Mouse (Mus musculus): ENCODE data around the gene Tagap. TPM values are rescaled to one million over a fixed set of nuclear protein-coding genes. Genes with fewer than 3 reads are reported as not detected.

The Tagap gene
- polyA plus RNA-seq (2012; rRNA removed): 0.40 and 1.8 TPM in 2 replicates

- no peaks in the 10 kb centered on the region for H3K36me3 ChIP-seq (ENCODE audit: control insufficient read depth, insufficient read depth, low read length)
- peaks cover 6% of the 10 kb centered on the region for H3K4me1 ChIP-seq (ENCODE audit: control insufficient read depth, insufficient read depth, low read length)
- no peak within 1 kb of the TSS; the same call in 1 of the 2 replicates for H3K27ac ChIP-seq (ENCODE audit: control insufficient read depth, insufficient read depth, low read depth, low read length)
- H3K27me3 ChIP-seq (ENCODE audit: control insufficient read depth, insufficient read depth, low read length): no peaks in the 10 kb centered on the region
- TF ChIP-seq POLR2A (IDR thresholded peaks at IDR 0.05; ENCODE audit: control insufficient read depth, low read depth, low read length): no peak
- TF ChIP-seq CTCF (IDR thresholded peaks at IDR 0.05; ENCODE audit: control insufficient read depth, insufficient read depth, insufficient replicate concordance, low read depth, low read length): no peak
- no peak within 1 kb of the TSS; the same call in 1 of the 2 replicates for H3K4me3 ChIP-seq (ENCODE audit: control insufficient read depth, low read depth, low read length)
Observed at GRCm38 (mm10) chr17:7925413-7926160, at the start of gene Tagap. Tagap (plus strand) TSS chr17:7926000.

- H3K27ac ChIP-seq (ENCODE audit: control insufficient read depth, insufficient read depth, low read depth, low read length): no peak overlapping the region
- no peak overlapping the region for H3K4me3 ChIP-seq (ENCODE audit: control insufficient read depth, low read depth, low read length)
- no peaks in the 10 kb centered on the region for H3K27me3 ChIP-seq (ENCODE audit: control insufficient read depth, insufficient read depth, low read length)
- peaks cover 10% of the 10 kb centered on the region for H3K4me1 ChIP-seq (ENCODE audit: control insufficient read depth, insufficient read depth, low read length)
- TF ChIP-seq POLR2A (IDR thresholded peaks at IDR 0.05; ENCODE audit: control insufficient read depth, low read depth, low read length) (no peak), CTCF (IDR thresholded peaks at IDR 0.05; ENCODE audit: control insufficient read depth, insufficient read depth, insufficient replicate concordance, low read depth, low read length) (no peak)
- no peaks in the 10 kb centered on the region for H3K36me3 ChIP-seq (ENCODE audit: control insufficient read depth, insufficient read depth, low read length)
Observed at GRCm38 (mm10) chr17:7876541-7876940, 49.3 kb upstream of the Tagap start.

GRCm38 (mm10) chr17:7877191-7877764 lies 48.5 kb upstream of the Tagap start:
- Histone ChIP-seq H3K27me3 (ENCODE audit: control insufficient read depth, insufficient read depth, low read length) (no peaks in the 10 kb centered on the region), H3K36me3 (ENCODE audit: control insufficient read depth, insufficient read depth, low read length) (no peaks in the 10 kb centered on the region), H3K4me3 (ENCODE audit: control insufficient read depth, low read depth, low read length) (no peak overlapping the region), H3K27ac (ENCODE audit: control insufficient read depth, insufficient read depth, low read depth, low read length) (no peak overlapping the region), H3K4me1 (ENCODE audit: control insufficient read depth, insufficient read depth, low read length) (peaks cover 17% of the 10 kb centered on the region)
- TF ChIP-seq POLR2A (IDR thresholded peaks at IDR 0.05; ENCODE audit: control insufficient read depth, low read depth, low read length) (no peak), CTCF (IDR thresholded peaks at IDR 0.05; ENCODE audit: control insufficient read depth, insufficient read depth, insufficient replicate concordance, low read depth, low read length) (no peak)

GRCm38 (mm10) chr17:7877878-7878277 lies 47.9 kb upstream of the Tagap start:
- no peak overlapping the region for H3K4me3 ChIP-seq (ENCODE audit: control insufficient read depth, low read depth, low read length)
- H3K27me3 ChIP-seq (ENCODE audit: control insufficient read depth, insufficient read depth, low read length): no peaks in the 10 kb centered on the region
- TF ChIP-seq POLR2A (IDR thresholded peaks at IDR 0.05; ENCODE audit: control insufficient read depth, low read depth, low read length): no peak
- H3K36me3 ChIP-seq (ENCODE audit: control insufficient read depth, insufficient read depth, low read length): no peaks in the 10 kb centered on the region
- no peak overlapping the region for H3K27ac ChIP-seq (ENCODE audit: control insufficient read depth, insufficient read depth, low read depth, low read length)
- H3K4me1 ChIP-seq (ENCODE audit: control insufficient read depth, insufficient read depth, low read length): peaks cover 18% of the 10 kb centered on the region

- Histone ChIP-seq H3K27ac (ENCODE audit: control insufficient read depth, insufficient read depth, low read depth, low read length) (no peak overlapping the region), H3K4me1 (ENCODE audit: control insufficient read depth, insufficient read depth, low read length) (peaks cover 16% of the 10 kb centered on the region), H3K27me3 (ENCODE audit: control insufficient read depth, insufficient read depth, low read length) (no peaks in the 10 kb centered on the region), H3K36me3 (ENCODE audit: control insufficient read depth, insufficient read depth, low read length) (no peaks in the 10 kb centered on the region), H3K4me3 (ENCODE audit: control insufficient read depth, low read depth, low read length) (no peak overlapping the region)
- TF ChIP-seq POLR2A (IDR thresholded peaks at IDR 0.05; ENCODE audit: control insufficient read depth, low read depth, low read length) (no peak), CTCF (IDR thresholded peaks at IDR 0.05; ENCODE audit: control insufficient read depth, insufficient read depth, insufficient replicate concordance, low read depth, low read length) (no peak)
Observed at GRCm38 (mm10) chr17:7879529-7879928, 46.3 kb upstream of the Tagap start.

GRCm38 (mm10) chr17:7883126-7883525 lies 42.7 kb upstream of the Tagap start:
- Histone ChIP-seq H3K36me3 (ENCODE audit: control insufficient read depth, insufficient read depth, low read length) (no peaks in the 10 kb centered on the region), H3K27me3 (ENCODE audit: control insufficient read depth, insufficient read depth, low read length) (no peaks in the 10 kb centered on the region), H3K4me1 (ENCODE audit: control insufficient read depth, insufficient read depth, low read length) (peaks cover 12% of the 10 kb centered on the region), H3K4me3 (ENCODE audit: control insufficient read depth, low read depth, low read length) (no peak overlapping the region), H3K27ac (ENCODE audit: control insufficient read depth, insufficient read depth, low read depth, low read length) (no peak overlapping the region)
- TF ChIP-seq POLR2A (IDR thresholded peaks at IDR 0.05; ENCODE audit: control insufficient read depth, low read depth, low read length) (no peak), CTCF (IDR thresholded peaks at IDR 0.05; ENCODE audit: control insufficient read depth, insufficient read depth, insufficient replicate concordance, low read depth, low read length) (no peak)

- no peak for TF ChIP-seq CTCF (IDR thresholded peaks at IDR 0.05; ENCODE audit: control insufficient read depth, insufficient read depth, insufficient replicate concordance, low read depth, low read length)
- no peak for TF ChIP-seq POLR2A (IDR thresholded peaks at IDR 0.05; ENCODE audit: control insufficient read depth, low read depth, low read length)
- H3K4me1 ChIP-seq (ENCODE audit: control insufficient read depth, insufficient read depth, low read length): peaks cover 12% of the 10 kb centered on the region
- no peak overlapping the region for H3K27ac ChIP-seq (ENCODE audit: control insufficient read depth, insufficient read depth, low read depth, low read length)
- no peaks in the 10 kb centered on the region for H3K36me3 ChIP-seq (ENCODE audit: control insufficient read depth, insufficient read depth, low read length)
- H3K4me3 ChIP-seq (ENCODE audit: control insufficient read depth, low read depth, low read length): no peak overlapping the region
- no peaks in the 10 kb centered on the region for H3K27me3 ChIP-seq (ENCODE audit: control insufficient read depth, insufficient read depth, low read length)
Observed at GRCm38 (mm10) chr17:7884606-7885005, 41.2 kb upstream of the Tagap start.
